Mouse (Mus musculus) C2C12 (cell line): ENCODE data around the gene Plekha3.

ENCODE experiments used
- CEBPB ChIP-seq: IDR thresholded peaks from one replicate; pipeline ENCODE4 v1.6.1; 2011; ENCODE audit warnings: low read depth, mild to moderate bottlenecking, control low read depth, moderate library complexity
- CTCF ChIP-seq: IDR thresholded peaks from one replicate; pipeline ENCODE4 v1.5.1; 2011; ENCODE audit not compliant: control insufficient read depth, insufficient read depth, insufficient read length
- FOSL1 ChIP-seq: IDR thresholded peaks from one replicate; pipeline ENCODE4 v1.8.0; 2011; ENCODE audit warnings: mild to moderate bottlenecking, low read length; ENCODE audit not compliant: poor library complexity, insufficient read depth, severe bottlenecking
- MAX ChIP-seq: IDR thresholded peaks from one replicate; pipeline ENCODE4 v1.6.1; 2011; ENCODE audit warnings: mild to moderate bottlenecking, control low read depth
- MYOD1 ChIP-seq: IDR thresholded peaks from one replicate; pipeline ENCODE4 v1.6.1; 2011; ENCODE audit warnings: low read depth; ENCODE audit not compliant: control insufficient read depth, insufficient read length
- MYOG ChIP-seq: IDR thresholded peaks from one replicate; pipeline ENCODE4 v1.6.1; 2011; ENCODE audit not compliant: control insufficient read depth, insufficient read length; ENCODE audit errors: extremely low read depth
- USF1 ChIP-seq: IDR thresholded peaks from one replicate; pipeline ENCODE4 v1.6.1; 2011; ENCODE audit warnings: low read depth, mild to moderate bottlenecking, control low read depth, moderate library complexity

- no peak for TF ChIP-seq CTCF
- TF ChIP-seq MAX, result no peak
- TF ChIP-seq USF1, result no peak
- no peak for TF ChIP-seq MYOG
- TF ChIP-seq CEBPB, result no peak
- TF ChIP-seq FOSL1, result no peak
- TF ChIP-seq MYOD1, result no peak
Measured at GRCm38 (mm10) chr2:76695290-76695689, 20.2 kb downstream of the Plekha3 start.
